Mouse (Mus musculus): ENCODE data around the gene Gm49369. TPM values are rescaled to one million over a fixed set of nuclear protein-coding genes. Genes with fewer than 3 reads are reported as not detected.

Gm49369 gene
- polyA plus RNA-seq, 1 experiment from 2014 or later: 3.0 TPM

DNA sequence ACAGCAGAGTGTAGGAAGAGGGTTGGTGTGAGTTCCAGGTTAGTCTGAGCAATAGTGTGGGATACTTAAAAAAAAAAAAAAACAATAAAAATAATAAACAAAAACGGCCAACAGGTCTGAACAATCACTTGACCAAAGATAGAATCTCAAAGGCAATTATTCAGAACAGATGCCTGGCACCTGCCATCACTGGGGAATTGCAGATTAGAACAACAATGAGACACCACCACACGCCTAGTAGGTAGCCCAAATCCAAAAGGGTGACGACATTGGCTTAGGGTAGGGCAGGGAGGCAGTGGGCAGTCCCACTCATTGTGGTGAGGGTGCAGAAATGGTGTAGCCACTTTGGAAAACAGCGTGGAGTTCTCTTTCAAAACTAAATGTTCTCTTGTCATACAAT, 9.1 kb upstream of the Gm49369 start:
- no peaks in the 10 kb centered on the region for H3K9me3 ChIP-seq
- H3K4me2 ChIP-seq (replicated peaks): no peak overlapping the region
- peaks cover 10% of the 10 kb centered on the region for H3K4me1 ChIP-seq
- no peak for ATAC-seq (replicated peaks)
- 60% methylated on average over 4 of the region's 4 CpGs for WGBS
- H3K9ac ChIP-seq (replicated peaks): no peak overlapping the region
- no peaks in the 10 kb centered on the region for H3K27me3 ChIP-seq
- no peaks in the 10 kb centered on the region for H3K36me3 ChIP-seq
- H3K4me3 ChIP-seq: no peak overlapping the region
- H3K27ac ChIP-seq (replicated peaks): no peak overlapping the region

DNA sequence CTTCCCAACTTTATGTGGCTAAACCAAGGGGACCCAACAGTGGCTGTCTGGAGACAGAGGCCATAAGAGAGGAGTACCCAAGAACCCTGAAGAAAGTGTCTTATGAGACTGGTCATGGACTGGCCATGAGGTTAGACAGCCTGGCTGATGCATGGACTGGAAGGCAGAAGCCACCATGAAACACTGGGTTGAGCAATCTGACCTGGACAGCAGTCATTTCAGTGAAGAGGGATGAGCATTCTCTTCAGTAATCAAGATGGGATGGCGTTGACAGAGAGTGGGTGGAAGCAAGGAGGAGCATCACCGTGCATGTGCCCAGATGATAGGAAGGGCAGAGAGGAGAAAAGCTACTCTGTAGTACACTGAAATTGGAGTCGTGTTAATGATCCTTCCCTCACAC, 8.6 kb upstream of the Gm49369 start:
- Histone ChIP-seq H3K9me3 (no peaks in the 10 kb centered on the region), H3K36me3 (no peaks in the 10 kb centered on the region), H3K4me1 (peaks cover 15% of the 10 kb centered on the region), H3K4me3 (no peak overlapping the region), H3K27ac (replicated peaks) (no peak overlapping the region), H3K27me3 (no peaks in the 10 kb centered on the region), H3K9ac (replicated peaks) (no peak overlapping the region), H3K4me2 (replicated peaks) (no peak overlapping the region)
- WGBS: 88% methylated on average over 3 of the region's 3 CpGs
- no peak for ATAC-seq (replicated peaks)

DNA sequence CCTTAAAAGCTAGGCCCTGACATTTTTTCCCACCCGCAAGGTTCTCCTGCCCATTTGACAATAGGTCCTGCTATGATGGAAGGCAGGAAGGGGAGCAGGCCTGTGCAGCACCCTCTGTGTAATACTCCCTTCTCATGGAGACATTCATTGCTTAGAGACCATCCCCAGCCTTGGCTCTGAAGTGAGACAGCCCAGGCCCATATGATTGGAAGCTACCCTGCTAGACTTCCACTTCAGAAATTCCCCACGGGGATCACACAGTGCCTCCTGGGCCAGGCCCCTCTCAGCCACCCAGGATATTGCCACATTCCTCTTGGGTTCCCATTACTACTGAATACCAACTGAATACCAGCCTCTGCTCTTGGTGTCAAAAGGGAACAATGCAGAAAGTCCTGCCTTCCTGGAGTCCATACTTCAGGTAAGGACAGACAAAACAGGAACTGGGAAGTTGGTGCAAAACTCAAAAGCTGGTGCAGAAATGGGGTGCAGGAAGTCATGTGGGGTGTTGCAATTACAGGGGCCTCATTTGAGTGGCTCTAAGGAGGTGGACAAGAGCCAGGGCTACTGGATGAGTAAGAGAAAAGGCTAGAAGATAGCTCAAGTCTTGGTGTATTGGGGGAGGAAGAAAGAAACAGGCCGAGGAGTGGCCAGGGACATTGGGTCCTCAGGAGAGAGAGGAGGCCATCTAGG, 7.6 kb upstream of the Gm49369 start:
- Histone ChIP-seq H3K27ac (replicated peaks) (no peak overlapping the region), H3K4me1 (peaks cover 19% of the 10 kb centered on the region), H3K9ac (replicated peaks) (no peak overlapping the region), H3K27me3 (no peaks in the 10 kb centered on the region), H3K9me3 (no peaks in the 10 kb centered on the region), H3K36me3 (no peaks in the 10 kb centered on the region), H3K4me3 (no peak overlapping the region), H3K4me2 (replicated peaks) (no peak overlapping the region)
- ATAC-seq (replicated peaks): no peak
- 88% methylated on average over 3 of the region's 3 CpGs for WGBS

- Histone ChIP-seq H3K9ac (replicated peaks) (no peak overlapping the region), H3K9me3 (no peaks in the 10 kb centered on the region), H3K27me3 (no peaks in the 10 kb centered on the region), H3K27ac (replicated peaks) (no peak overlapping the region), H3K4me1 (peaks cover 19% of the 10 kb centered on the region), H3K36me3 (peaks cover 10% of the 10 kb centered on the region), H3K4me3 (no peak overlapping the region), H3K4me2 (replicated peaks) (no peak overlapping the region)
- 96% methylated on average over 2 of the region's 2 CpGs for WGBS
- ATAC-seq (replicated peaks): no peak
Measured at GRCm38 (mm10) chr7:142388740-142389139, 6.3 kb upstream of the Gm49369 start.

DNA sequence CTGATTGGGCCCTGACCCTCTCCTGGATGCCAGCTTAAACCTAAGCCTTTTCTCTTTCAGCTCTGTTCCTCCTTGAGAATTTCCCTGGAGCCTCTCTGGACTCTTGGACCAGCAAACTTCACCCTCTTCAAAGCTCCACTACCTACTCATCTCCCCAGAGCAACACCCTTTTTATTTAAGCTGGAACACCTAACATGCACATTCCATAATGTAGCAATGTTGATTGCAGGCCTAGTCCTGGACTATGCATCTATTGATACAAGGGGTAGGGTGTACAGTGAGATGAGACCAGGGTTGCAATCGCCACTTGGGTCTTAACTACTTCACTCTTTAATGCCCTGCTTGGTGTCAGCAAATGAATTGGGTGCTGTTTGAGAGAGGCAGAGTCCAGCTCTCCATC, 5.7 kb upstream of the Gm49369 start:
- H3K27ac ChIP-seq (replicated peaks): peak overlapping the region; percentile 56
- H3K4me3 ChIP-seq: peak overlapping the region; percentile 65
- peak overlapping the region; percentile 67 for H3K4me2 ChIP-seq (replicated peaks)
- H3K36me3 ChIP-seq: peaks cover 16% of the 10 kb centered on the region
- H3K27me3 ChIP-seq: no peaks in the 10 kb centered on the region
- no peak overlapping the region for H3K9ac ChIP-seq (replicated peaks)
- 98% methylated on average over 1 of the region's 1 CpGs for WGBS
- H3K4me1 ChIP-seq: peaks cover 19% of the 10 kb centered on the region
- no peaks in the 10 kb centered on the region for H3K9me3 ChIP-seq
- ATAC-seq (replicated peaks): peak; percentile 39

- under 1% methylated on average over 55 of the region's 55 CpGs for WGBS
- ATAC-seq (replicated peaks): peak; percentile 97
- peak within 1 kb of the TSS; percentile 87 for H3K9ac ChIP-seq (replicated peaks)
Measured at GRCm38 (mm10) chr7:142387419-142388148, 5.1 kb upstream of the Gm49369 start, which contains the start of gene Ctsd. Gene Ctsd, minus strand, starts transcription at chr7:142388038.

GRCm38 (mm10) chr7:142386621-142387201, 4.2 kb upstream of the Gm49369 start:
- no peaks in the 10 kb centered on the region for H3K27me3 ChIP-seq
- H3K36me3 ChIP-seq: peaks cover 31% of the 10 kb centered on the region
- ATAC-seq (replicated peaks): peak; percentile 1; the same call in 1 of the 2 replicates
- H3K9me3 ChIP-seq: no peaks in the 10 kb centered on the region
- 65% methylated on average over 6 of the region's 6 CpGs for WGBS
- H3K4me1 ChIP-seq: peaks cover 19% of the 10 kb centered on the region
- H3K9ac ChIP-seq (replicated peaks): peak overlapping the region; percentile 87
- peak overlapping the region; percentile 65 for H3K4me3 ChIP-seq
- peak overlapping the region; percentile 67 for H3K4me2 ChIP-seq (replicated peaks)
- H3K27ac ChIP-seq (replicated peaks): no peak overlapping the region

More at GRCm38 (mm10) chr7:142387419-142388148, 5.1 kb upstream of the Gm49369 start, which contains the start of gene Ctsd:
- H3K27ac ChIP-seq (replicated peaks): peak within 1 kb of the TSS; percentile 56
- H3K4me2 ChIP-seq (replicated peaks): peak within 1 kb of the TSS; percentile 67
- no peaks in the 10 kb centered on the region for H3K9me3 ChIP-seq
- peaks cover 22% of the 10 kb centered on the region for H3K36me3 ChIP-seq
- H3K27me3 ChIP-seq: no peaks in the 10 kb centered on the region
- H3K4me1 ChIP-seq: peaks cover 19% of the 10 kb centered on the region
- H3K4me3 ChIP-seq: peak within 1 kb of the TSS; percentile 65

GRCm38 (mm10) chr7:142385742-142386403, 3.4 kb upstream of the Gm49369 start:
- Histone ChIP-seq H3K36me3 (peaks cover 39% of the 10 kb centered on the region), H3K27me3 (no peaks in the 10 kb centered on the region), H3K9ac (replicated peaks) (no peak overlapping the region), H3K27ac (replicated peaks) (no peak overlapping the region), H3K4me2 (replicated peaks) (peak overlapping the region; percentile 67), H3K9me3 (no peaks in the 10 kb centered on the region), H3K4me1 (peaks cover 19% of the 10 kb centered on the region), H3K4me3 (0 out of 2 replicates have a peak overlapping the region, but pooled peaks have one; percentile 65)
- 96% methylated on average over 3 of the region's 3 CpGs for WGBS
- no peak for ATAC-seq (replicated peaks)

GRCm38 (mm10) chr7:142384306-142384705, 1.8 kb upstream of the Gm49369 start:
- H3K27ac ChIP-seq (replicated peaks): no peak overlapping the region
- WGBS: 89% methylated on average over 10 of the region's 10 CpGs
- no peak for ATAC-seq (replicated peaks)
- peaks cover 19% of the 10 kb centered on the region for H3K4me1 ChIP-seq
- H3K9me3 ChIP-seq: no peaks in the 10 kb centered on the region
- H3K4me3 ChIP-seq: no peak overlapping the region
- no peak overlapping the region for H3K9ac ChIP-seq (replicated peaks)
- no peaks in the 10 kb centered on the region for H3K27me3 ChIP-seq
- peaks cover 55% of the 10 kb centered on the region for H3K36me3 ChIP-seq
- H3K4me2 ChIP-seq (replicated peaks): no peak overlapping the region

DNA sequence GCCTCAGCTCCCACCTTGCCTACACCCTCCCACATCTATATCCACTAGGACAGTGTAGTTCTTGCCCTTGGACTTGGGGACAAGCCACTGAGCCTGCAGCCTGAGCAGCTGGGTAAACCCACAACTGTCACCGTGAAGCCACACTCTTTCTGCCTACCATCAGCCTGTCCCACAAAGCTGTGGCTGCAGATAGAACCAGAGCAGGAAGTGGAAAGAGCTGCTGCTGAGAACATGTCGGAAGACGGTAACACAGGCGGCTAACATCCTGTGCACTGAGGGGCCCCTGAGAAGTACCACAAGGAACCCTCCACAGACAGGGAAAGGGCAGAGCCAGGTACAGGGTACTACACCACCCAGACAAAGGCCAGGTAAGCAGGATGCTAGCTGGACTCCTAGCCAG, 1.3 kb downstream of the Gm49369 start:
- 88% methylated on average over 4 of the region's 4 CpGs for WGBS
- Histone ChIP-seq H3K27ac (replicated peaks) (no peak overlapping the region), H3K27me3 (no peaks in the 10 kb centered on the region), H3K36me3 (peaks cover 84% of the 10 kb centered on the region), H3K9ac (replicated peaks) (no peak overlapping the region), H3K9me3 (no peaks in the 10 kb centered on the region), H3K4me2 (replicated peaks) (no peak overlapping the region), H3K4me3 (no peak overlapping the region), H3K4me1 (peaks cover 5% of the 10 kb centered on the region)
- no peak for ATAC-seq (replicated peaks)

GRCm38 (mm10) chr7:142379186-142379585, 3.3 kb downstream of the Gm49369 start:
- H3K4me1 ChIP-seq: no peaks in the 10 kb centered on the region
- H3K4me2 ChIP-seq (replicated peaks): no peak overlapping the region
- H3K4me3 ChIP-seq: no peak overlapping the region
- H3K27ac ChIP-seq (replicated peaks): no peak overlapping the region
- H3K9ac ChIP-seq (replicated peaks): no peak overlapping the region
- ATAC-seq (replicated peaks): no peak
- H3K9me3 ChIP-seq: no peaks in the 10 kb centered on the region
- H3K27me3 ChIP-seq: no peaks in the 10 kb centered on the region
- H3K36me3 ChIP-seq: peaks cover 81% of the 10 kb centered on the region
- WGBS: 93% methylated on average over 6 of the region's 6 CpGs

Measured in forebrain, embryonic 15.5 days (tissue).